Mouse (Mus musculus): ENCODE measurements around the gene Fam78a.

- no peak for TF ChIP-seq CTCF (IDR thresholded peaks at IDR 0.05; ENCODE audit: low read depth)
- TF ChIP-seq EP300 (optimal IDR thresholded peaks at IDR 0.05): no peak
Observed at GRCm38 (mm10) chr2:32070747-32071146, 13.9 kb downstream of the Fam78a start.
